Mouse (Mus musculus) heart, embryonic 14.5 days (tissue): ENCODE results near the gene Kcmf1. TPM values are rescaled to one million over a fixed set of nuclear protein-coding genes. Genes with fewer than 3 reads are reported as not detected.
A peak's percentile ranks its signal among the peaks of the same experiment; 100 is the strongest.

Experiments used
- ATAC-seq: fragments of 200-750 bp; cut with Nextera tagmentation; 2 replicates; pipeline ENCODE4 v1.8.0; 2017; ENCODE audit warnings: low read depth, moderate TSS enrichment; ENCODE audit not compliant: insufficient number of reproducible peaks, insufficient read depth, low FRiP score
- H3K27ac ChIP-seq, 2 experiments: fragments of 200-500 bp in 1 of 2; fragments of 300-500 bp in 1 of 2; sonication (generic) in 1 of 2; replicated peaks in 1 of 2; 2 replicates each; pipeline ENCODE4 v1.5.1; 2012 to 2014; ENCODE audit warnings: low read depth in 2 of 2, low read length in 2 of 2, control low read depth in 1 of 2, mild to moderate bottlenecking in 1 of 2, mixed read lengths in 1 of 2; ENCODE audit not compliant: control insufficient read depth in 1 of 2, insufficient read depth in 1 of 2
- H3K27me3 ChIP-seq: fragments of 300-500 bp; sonication (generic); 2 replicates; pipeline ENCODE4 v1.6.1; 2014; ENCODE audit warnings: mild to moderate bottlenecking, low read length, control low read depth; ENCODE audit not compliant: control insufficient read depth, insufficient read depth
- H3K36me3 ChIP-seq: fragments of 300-500 bp; sonication (generic); 2 replicates; pipeline ENCODE4 v1.6.1; 2014; ENCODE audit warnings: mild to moderate bottlenecking, control low read depth, low read length, mixed read lengths; ENCODE audit not compliant: control insufficient read depth, insufficient read depth
- H3K4me1 ChIP-seq, 2 experiments: fragments of 200-500 bp in 1 of 2; fragments of 300-500 bp in 1 of 2; sonication (generic) in 1 of 2; 2 replicates each; pipeline ENCODE4 v1.6.1; 2012 to 2014; ENCODE audit warnings: low read length in 2 of 2, control low read depth in 1 of 2, mixed read lengths in 1 of 2; ENCODE audit not compliant: control insufficient read depth in 2 of 2, insufficient read depth in 2 of 2
- H3K4me2 ChIP-seq: fragments of 300-500 bp; sonication (generic); 2 replicates; pipeline ENCODE4 v1.6.1; 2014; ENCODE audit warnings: mild to moderate bottlenecking, low read length
- H3K4me3 ChIP-seq, 2 experiments: fragments of 200-500 bp in 1 of 2; fragments of 300-500 bp in 1 of 2; sonication (generic) in 1 of 2; 2 replicates each; pipeline ENCODE4 v1.5.1; 2012 to 2014; ENCODE audit warnings: low read length in 2 of 2, mild to moderate bottlenecking in 2 of 2, control low read depth in 1 of 2, low read depth in 1 of 2, moderate library complexity in 1 of 2; ENCODE audit not compliant: control insufficient read depth in 1 of 2, insufficient read depth in 1 of 2
- H3K9ac ChIP-seq: fragments of 300-500 bp; sonication (generic); 2 replicates; pipeline ENCODE4 v1.6.1; 2014; ENCODE audit warnings: mild to moderate bottlenecking, low read length
- H3K9me3 ChIP-seq: fragments of 300-500 bp; sonication (generic); 2 replicates; pipeline ENCODE4 v1.6.1; 2016; ENCODE audit warnings: low read length, control low read depth; ENCODE audit not compliant: control insufficient read depth
- WGBS: fragments of 180-500 bp; shearing (Covaris S2); extraction: QIAGEN DNeasy Blood & Tissue Kit; methylation state at CpG from one replicate; pipeline ENCODE4 v1.1.7; 2014; 5-methylcytosine and 5-hydroxymethylcytosine counted together
- polyA plus RNA-seq: library from polyadenylated mRNA; unstranded; fragments of >200 nt; fragmentation: Nextera tagmentation; extraction: Ambion mirVana; gene quantifications from 2 replicates; pipeline ENCODE4 v1.2.1, GENCODE M21; 2014

Gene Kcmf1
- 60.8 and 62.5 TPM in 2 replicates for polyA plus RNA-seq

DNA sequence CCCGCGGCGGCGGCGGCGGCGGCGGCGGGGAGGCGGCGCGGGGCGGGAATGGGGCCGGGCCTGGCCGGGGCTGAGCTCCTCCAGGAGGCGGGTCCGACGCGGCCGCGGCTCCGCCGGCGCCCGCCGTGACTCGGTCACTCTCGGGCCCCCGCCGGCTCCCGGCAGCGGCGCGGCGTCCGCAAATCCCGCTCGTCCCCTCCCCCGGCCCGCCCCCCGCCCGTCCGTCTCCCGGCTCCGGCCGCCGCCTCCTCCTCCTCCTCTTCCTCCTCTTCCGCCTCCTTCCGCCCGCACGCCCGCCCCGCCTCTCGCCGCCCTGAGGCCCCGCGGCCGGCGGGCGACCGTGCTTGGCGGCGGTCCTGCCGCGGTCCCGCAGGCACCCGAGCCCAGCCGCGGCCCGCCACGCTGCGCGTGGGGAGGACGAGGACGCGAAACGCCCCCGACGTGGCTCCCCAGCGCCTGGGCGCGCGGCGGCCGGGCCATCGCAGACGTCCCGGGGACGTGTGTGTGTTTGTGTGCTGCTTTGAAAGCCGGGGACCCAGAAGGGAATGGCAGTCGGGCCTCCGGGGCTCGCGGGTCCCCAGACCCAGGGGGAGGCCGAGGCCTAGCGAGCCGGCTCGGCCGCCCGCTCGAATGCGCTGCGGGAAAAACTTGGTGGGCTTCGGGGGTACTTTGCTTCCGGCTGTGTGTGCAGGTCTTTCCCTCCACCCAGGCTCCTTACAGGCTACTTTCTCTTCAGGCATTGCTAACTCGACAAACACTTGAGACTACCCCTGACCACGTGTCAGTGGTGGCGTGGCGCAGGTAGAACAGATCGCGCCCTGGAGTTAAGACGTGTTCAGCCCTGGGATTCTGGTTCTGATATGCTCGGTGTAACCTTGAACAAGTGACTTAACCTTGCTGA, at the start of gene Kcmf1:
Kcmf1 (minus strand) TSS at position 199 of the 901 bp plus-strand sequence.
- H3K27ac ChIP-seq: peak within 1 kb of the TSS; percentile 97 to 99
- peak within 1 kb of the TSS; percentile 100 for H3K9ac ChIP-seq
- H3K36me3 ChIP-seq: peaks cover 9% of the 10 kb centered on the region; the same call in 1 of the 2 replicates
- peak within 1 kb of the TSS; percentile 89 for H3K4me2 ChIP-seq
- H3K4me3 ChIP-seq: peak within 1 kb of the TSS; percentile 99
- WGBS: under 1% methylated on average over 85 of the region's 113 CpGs
- H3K9me3 ChIP-seq: no peaks in the 10 kb centered on the region
- H3K27me3 ChIP-seq: no peaks in the 10 kb centered on the region
- peaks cover 13 to 40% of the 10 kb centered on the region in 2 experiments for H3K4me1 ChIP-seq
- peak; percentile 70 for ATAC-seq

DNA sequence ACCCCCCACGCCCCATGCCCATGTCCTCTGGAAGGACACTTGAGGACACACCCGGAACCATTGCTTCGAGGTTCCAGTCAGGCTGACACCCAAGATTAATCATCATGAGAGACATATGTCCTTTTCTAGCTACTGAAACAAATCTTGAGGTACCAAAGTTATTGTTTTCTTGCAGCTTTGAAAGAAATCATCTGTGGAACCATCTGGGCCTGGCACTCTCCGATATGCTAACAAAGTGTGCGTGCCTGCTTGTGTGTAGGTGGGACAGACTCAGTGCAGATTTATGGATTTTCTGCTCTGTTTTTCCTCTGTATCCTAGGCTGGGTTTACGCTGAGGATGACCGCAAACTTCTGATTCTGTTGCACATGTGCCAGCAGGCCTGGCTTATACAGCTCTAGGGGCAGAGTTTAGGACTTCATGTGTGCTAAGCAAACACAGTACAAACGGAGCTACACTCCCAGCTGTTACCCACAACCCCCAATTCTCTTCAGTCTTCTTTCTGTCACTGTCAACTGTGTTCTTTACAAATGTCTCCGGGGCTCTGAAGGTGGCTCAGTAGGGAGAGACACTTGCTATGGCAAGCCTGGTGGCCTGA, 49.5 kb upstream of the Kcmf1 start:
- Histone ChIP-seq H3K4me2 (no peak overlapping the region), H3K4me1 (no peaks in the 10 kb centered on the region), H3K27me3 (no peaks in the 10 kb centered on the region), H3K4me3 (no peak overlapping the region), H3K9ac (no peak overlapping the region), H3K36me3 (no peaks in the 10 kb centered on the region), H3K27ac (no peak overlapping the region), H3K9me3 (peaks cover 6% of the 10 kb centered on the region)
- 87% methylated on average over 9 of the region's 9 CpGs for WGBS
- ATAC-seq: no peak

DNA sequence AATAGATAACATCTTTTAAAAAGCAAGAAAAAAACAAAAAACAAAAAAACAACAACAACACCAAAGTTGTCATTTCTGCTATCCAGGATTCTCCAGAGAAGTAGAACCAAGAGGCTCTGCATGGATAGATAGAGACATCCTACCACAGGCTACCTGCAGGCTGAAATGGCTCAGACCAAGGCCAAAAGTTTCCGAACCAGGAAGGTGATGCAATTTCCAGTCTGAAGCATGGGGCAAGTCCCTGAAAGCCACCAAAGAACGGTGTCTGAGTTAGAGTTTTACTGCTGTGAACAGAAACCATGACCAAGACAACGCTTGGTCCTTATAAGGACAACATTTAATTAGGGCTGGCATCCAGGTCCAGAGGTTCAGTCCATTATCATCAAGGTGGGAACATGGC, 48.6 kb upstream of the Kcmf1 start:
- H3K9ac ChIP-seq: no peak overlapping the region
- no peak overlapping the region for H3K4me2 ChIP-seq
- no peaks in the 10 kb centered on the region for H3K4me1 ChIP-seq
- peaks cover 6% of the 10 kb centered on the region for H3K9me3 ChIP-seq
- ATAC-seq: no peak
- WGBS: 73% methylated on average over 3 of the region's 3 CpGs
- H3K36me3 ChIP-seq: no peaks in the 10 kb centered on the region
- H3K27ac ChIP-seq: no peak overlapping the region
- H3K27me3 ChIP-seq: no peaks in the 10 kb centered on the region
- no peak overlapping the region for H3K4me3 ChIP-seq

DNA sequence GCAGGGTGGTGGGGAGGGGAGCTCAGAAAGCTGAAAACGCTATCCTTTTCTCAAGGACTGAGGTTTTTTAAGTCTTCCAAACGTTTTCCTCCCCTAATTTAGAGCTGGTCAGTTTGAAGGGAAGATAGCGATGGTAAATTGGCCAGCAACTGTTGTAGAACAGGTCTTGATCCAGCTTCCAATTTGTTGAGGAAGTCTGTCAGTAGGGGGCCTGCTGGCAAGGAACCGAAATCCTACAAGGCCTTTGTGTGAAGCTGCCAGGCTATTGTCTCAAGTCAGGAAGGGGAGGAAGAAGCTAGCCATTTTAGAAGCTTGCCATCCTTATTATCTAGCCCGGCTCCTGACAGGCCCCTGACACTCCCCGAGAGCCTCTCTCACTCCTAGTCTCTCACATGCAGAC, 48.2 kb upstream of the Kcmf1 start:
- Histone ChIP-seq H3K27ac (no peak overlapping the region), H3K4me2 (no peak overlapping the region), H3K4me3 (no peak overlapping the region), H3K9ac (no peak overlapping the region), H3K36me3 (no peaks in the 10 kb centered on the region), H3K9me3 (peaks cover 6% of the 10 kb centered on the region), H3K4me1 (no peaks in the 10 kb centered on the region), H3K27me3 (no peaks in the 10 kb centered on the region)
- ATAC-seq: no peak
- 60% methylated on average over 6 of the region's 6 CpGs for WGBS

DNA sequence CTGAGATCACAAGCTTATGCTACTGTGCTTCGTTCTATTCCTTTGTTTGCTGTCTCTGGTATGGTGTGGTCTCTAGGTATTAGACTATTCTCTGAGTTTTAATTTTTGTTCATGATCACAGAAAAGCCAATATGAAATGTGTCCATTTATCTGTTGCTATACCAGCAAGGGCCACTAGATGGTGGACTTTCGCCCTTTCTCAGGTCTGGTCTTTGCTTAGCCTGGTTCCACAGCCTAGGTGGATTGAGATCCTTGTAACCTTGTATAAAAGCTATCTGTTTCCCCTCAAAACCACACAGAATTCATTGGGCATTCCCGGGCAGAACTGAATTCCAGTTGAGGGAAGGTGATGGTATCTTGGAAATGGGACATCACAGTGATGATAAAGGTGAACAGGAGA, 40.7 kb upstream of the Kcmf1 start:
- Histone ChIP-seq H3K36me3 (no peaks in the 10 kb centered on the region), H3K27me3 (no peaks in the 10 kb centered on the region), H3K4me2 (no peak overlapping the region), H3K9me3 (no peaks in the 10 kb centered on the region), H3K27ac (no peak overlapping the region), H3K9ac (no peak overlapping the region), H3K4me1 (no peaks in the 10 kb centered on the region), H3K4me3 (no peak overlapping the region)
- 9% methylated on average over 3 of the region's 3 CpGs for WGBS
- ATAC-seq: no peak

GRCm38 (mm10) chr6:72937859-72938258, 38.1 kb upstream of the Kcmf1 start:
- no peak overlapping the region for H3K27ac ChIP-seq
- peak overlapping the region; percentile 4; the same call in 1 of the 2 replicates for H3K4me2 ChIP-seq
- no peak for ATAC-seq

DNA sequence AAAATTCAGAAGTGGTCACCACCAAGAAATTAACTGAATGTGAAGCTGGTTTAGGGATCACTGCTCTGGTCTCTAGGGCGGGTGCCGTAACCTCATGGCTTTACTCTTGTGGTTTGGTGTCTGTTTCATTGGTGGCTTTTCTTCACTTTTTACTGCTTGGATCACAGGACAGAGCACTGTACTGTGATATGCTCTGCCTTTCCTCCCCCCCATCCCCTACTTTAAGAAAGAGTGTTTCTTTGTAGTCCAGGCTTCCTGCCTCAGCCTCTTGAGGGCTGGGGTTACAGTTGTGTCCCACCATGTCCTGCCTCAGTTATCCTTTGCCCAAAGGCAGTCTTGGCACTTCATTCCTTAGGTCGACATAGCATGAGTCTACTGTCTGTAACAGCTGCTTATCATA, 37.7 kb upstream of the Kcmf1 start:
- Histone ChIP-seq H3K27ac (no peak overlapping the region), H3K4me1 (no peaks in the 10 kb centered on the region), H3K36me3 (no peaks in the 10 kb centered on the region), H3K4me3 (no peak overlapping the region), H3K9ac (no peak overlapping the region), H3K4me2 (no peak overlapping the region), H3K27me3 (no peaks in the 10 kb centered on the region), H3K9me3 (no peaks in the 10 kb centered on the region)
- no peak for ATAC-seq
- 75% methylated on average over 3 of the region's 3 CpGs for WGBS

More at GRCm38 (mm10) chr6:72937859-72938258, 38.1 kb upstream of the Kcmf1 start:
- Histone ChIP-seq H3K9ac (no peak overlapping the region), H3K36me3 (no peaks in the 10 kb centered on the region), H3K4me3 (no peak overlapping the region), H3K9me3 (no peaks in the 10 kb centered on the region), H3K27me3 (no peaks in the 10 kb centered on the region), H3K4me1 (no peaks in the 10 kb centered on the region)
- WGBS: 66% methylated on average over 5 of the region's 5 CpGs
